Mouse (Mus musculus) cerebellum, adult 2 months (tissue): ENCODE data around the gene Arhgap10.

ENCODE experiments used
- CTCF ChIP-seq: fragments of 200-500 bp; IDR thresholded peaks from 2 replicates; pipeline ENCODE4 v1.5.1; 2011; ENCODE audit warnings: low read depth, mild to moderate bottlenecking, control low read depth, low read length, moderate library complexity, borderline replicate concordance; ENCODE audit not compliant: insufficient read depth
- POLR2A ChIP-seq: fragments of 200-500 bp; IDR thresholded peaks from 2 replicates; pipeline ENCODE4 v1.6.1; 2011; ENCODE audit warnings: low read length, control low read depth, borderline replicate concordance; ENCODE audit not compliant: insufficient read depth

DNA sequence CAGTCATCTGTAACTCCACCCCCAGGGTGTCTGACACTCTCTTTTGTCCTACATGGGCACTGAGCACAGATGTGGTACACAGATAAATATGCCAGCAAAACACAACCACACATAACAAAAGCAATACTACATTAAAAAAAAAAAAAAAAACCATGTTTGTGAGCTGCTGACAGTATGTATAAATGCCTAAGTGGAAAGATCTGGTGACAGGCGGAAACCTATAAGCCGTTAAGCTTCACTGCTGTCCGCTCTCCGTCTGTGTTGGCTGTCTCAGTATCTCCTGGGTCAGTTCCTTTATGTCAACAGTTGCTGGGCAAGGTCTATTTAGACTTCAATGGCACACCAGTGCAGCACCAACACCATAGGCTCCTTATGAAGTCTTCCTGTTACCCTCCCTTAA is 188.0 kb downstream of the Arhgap10 start:
- TF ChIP-seq CTCF (no peak), POLR2A (no peak)
